19 mouse cellular contexts compared by ENCODE assay signal in the genomic region with DNA sequence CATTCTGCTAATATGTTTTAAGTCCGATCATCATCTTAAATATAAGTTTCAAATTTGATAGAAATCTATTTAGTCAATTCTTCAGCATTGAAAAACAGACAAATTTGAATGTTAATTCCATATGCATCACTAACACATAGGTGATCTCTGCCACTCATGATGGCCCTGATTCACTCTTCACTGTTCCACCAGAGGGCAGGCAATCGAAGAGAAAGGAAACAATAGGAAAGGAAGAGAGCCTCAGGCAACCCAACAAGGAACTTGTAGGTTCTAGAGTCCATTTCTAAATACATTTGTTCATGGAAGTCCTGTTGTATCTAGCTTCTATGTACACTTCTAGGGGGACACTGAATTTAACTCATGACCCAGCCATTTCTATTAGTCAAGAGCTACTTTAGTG.
DNase-seq lines count a peak whose midpoint lies in the region; ATAC-seq and TF ChIP-seq lines count a peak whose summit lies in the region.
"Had no signal": no experiment of that assay in that cellular context is flagged by ENCODE, and none has a peak within 500 bp of the region (broad histone marks: within the 10 kb centered on the region; RNA-seq: fewer than 3 reads in every experiment).

No protein-coding gene starts in this region.

- WGBS in heart, embryonic 11.5 days (ENCODE audit: insufficient replicate concordance) = 74% methylated on average over 2 of the region's 2 CpGs

- no peaks in the 10 kb centered on the region for H3K4me1 ChIP-seq in heart, embryonic 11.5 days (ENCODE audit: control insufficient read depth, insufficient read depth, low read length)
- H3K4me1 ChIP-seq: embryonic facial prominence, embryonic 13.5 days; neural tube, embryonic 13.5 days had no signal

- intact Hi-C loops in gastrocnemius, adult 2 months (cut with DNase I) = no loop called here

- no peaks in the 10 kb centered on the region for H3K27me3 ChIP-seq in heart, embryonic 11.5 days (ENCODE audit: control insufficient read depth, insufficient read depth, low read length)
- H3K27me3 ChIP-seq: embryonic facial prominence, embryonic 13.5 days; neural tube, embryonic 13.5 days had no signal

- H3K9ac ChIP-seq in heart, embryonic 11.5 days (ENCODE audit: low read depth, low read length) = no peak overlapping the region
- H3K9ac ChIP-seq: embryonic facial prominence, embryonic 13.5 days; neural tube, embryonic 13.5 days had no signal

- no peaks in the 10 kb centered on the region for H3K36me3 ChIP-seq in heart, embryonic 11.5 days (ENCODE audit: control insufficient read depth, insufficient read depth, low read length)
- H3K36me3 ChIP-seq: embryonic facial prominence, embryonic 13.5 days; G1E; neural tube, embryonic 13.5 days had no signal

- TF ChIP-seq CTCF in gastrocnemius, adult 2 months (IDR thresholded peaks at IDR 0.05) = peak; percentile 4; the same call in 1 of the 2 replicates

- ATAC-seq in megakaryocyte progenitor cell, adult 5-6 weeks (replicated peaks; ENCODE audit: poor library complexity) = no peak
- no peak for ATAC-seq in heart, embryonic 11.5 days (replicated peaks; ENCODE audit: insufficient number of reproducible peaks, low FRiP score, low TSS enrichment)
- ATAC-seq: forebrain, embryonic 16.5 days had no signal

- H3K4me3 ChIP-seq in gastrocnemius, adult 2 months = no peak overlapping the region
- no peak overlapping the region for H3K4me3 ChIP-seq in heart, embryonic 11.5 days (ENCODE audit: low read depth, low read length)
- H3K4me3 ChIP-seq: embryonic facial prominence, embryonic 13.5 days; neural tube, embryonic 13.5 days had no signal

- no peak overlapping the region for H3K27ac ChIP-seq in gastrocnemius, adult 2 months
- H3K27ac ChIP-seq in heart, embryonic 11.5 days (ENCODE audit: low read depth, low read length) = no peak overlapping the region
- H3K27ac ChIP-seq: embryonic facial prominence, embryonic 13.5 days; neural tube, embryonic 13.5 days had no signal

- DNase-seq in gastrocnemius, adult 2 months = no peak
- no peak for DNase-seq in gastrocnemius, postnatal 4 days (ENCODE audit: low spot score in 2 of 2)
- DNase-seq in CD4-positive helper T cell, adult 2 months (ENCODE audit: low read depth, low spot score) = peak; percentile 42
- DNase-seq in T-cell, adult 2 months (ENCODE audit: low spot score) = peak; percentile 42
- DNase-seq in thymus, postnatal 10 days (ENCODE audit: low spot score in 2 of 2) = peak; percentile 20 to 22
- no peak for DNase-seq in cerebellum, postnatal 25 days
- DNase-seq: adrenal gland, postnatal 25 days; cerebellum, adult 18-20 months; heart, postnatal 4 days; kidney, adult 8-10 months; kidney, postnatal 36 days; right cerebral cortex, postnatal 14 days had no signal

- no peak overlapping the region for H3K4me2 ChIP-seq in heart, embryonic 11.5 days
- H3K4me2 ChIP-seq: embryonic facial prominence, embryonic 13.5 days; liver, embryonic 11.5 days; neural tube, embryonic 13.5 days had no signal

- H3K9me3 ChIP-seq in heart, embryonic 11.5 days (replicated peaks; ENCODE audit: control insufficient read depth, low read length) = no peaks in the 10 kb centered on the region
- H3K9me3 ChIP-seq: embryonic facial prominence, embryonic 13.5 days; G1E; neural tube, embryonic 13.5 days had no signal

Comparison
In these comparisons a context has a peak if more than half of its experiments do, and no peak if none do; other contexts are left out.
1. DNase-seq: peak in CD4-positive helper T cell, adult 2 months (single experiment), T-cell, adult 2 months (single experiment) and thymus, postnatal 10 days (2 of 2); none in gastrocnemius, adult 2 months (single experiment), gastrocnemius, postnatal 4 days (0 of 2) and cerebellum, postnatal 25 days (0 of 2).